Mouse (Mus musculus): ENCODE data around the gene Col20a1. TPM values are rescaled to one million over a fixed set of nuclear protein-coding genes. Genes with fewer than 3 reads are reported as not detected.

Col20a1 gene
- 1 to 10 TPM; 1.7 to 4.3 TPM for total RNA-seq (2021)
- long read RNA-seq, experiment 1, partial matches to known transcripts = 1 of 1 reads
- long read RNA-seq, experiment 1, other reads (novel, unspliced or antisense) = 0 of 1 reads
- long read RNA-seq, experiment 2 = 0 reads

DNA sequence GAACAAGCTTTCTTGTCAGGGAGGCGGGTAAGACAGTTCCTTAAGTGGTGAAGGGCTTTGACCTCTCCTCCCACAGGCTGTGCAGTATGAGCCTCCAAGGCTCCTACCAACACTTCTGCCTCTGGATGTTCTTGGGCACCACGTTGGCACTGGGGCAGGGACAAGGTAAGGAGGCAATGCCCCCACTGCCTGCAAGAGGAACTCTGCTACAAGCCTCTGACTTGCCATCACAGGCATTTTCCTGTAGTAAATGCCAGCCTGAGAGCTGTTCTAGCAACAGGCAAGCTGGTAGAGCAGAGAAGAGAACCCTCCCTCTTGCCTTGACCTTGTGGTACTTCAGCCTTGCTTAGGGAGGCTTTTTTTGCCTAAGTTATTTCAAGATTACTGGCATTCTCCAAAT is at the start of gene Col20a1:
Col20a1 (plus strand) TSS at position 87 of the 400 bp plus-strand sequence.
- DNase-seq = peak in 1 of 2 experiments; percentile 9

DNA sequence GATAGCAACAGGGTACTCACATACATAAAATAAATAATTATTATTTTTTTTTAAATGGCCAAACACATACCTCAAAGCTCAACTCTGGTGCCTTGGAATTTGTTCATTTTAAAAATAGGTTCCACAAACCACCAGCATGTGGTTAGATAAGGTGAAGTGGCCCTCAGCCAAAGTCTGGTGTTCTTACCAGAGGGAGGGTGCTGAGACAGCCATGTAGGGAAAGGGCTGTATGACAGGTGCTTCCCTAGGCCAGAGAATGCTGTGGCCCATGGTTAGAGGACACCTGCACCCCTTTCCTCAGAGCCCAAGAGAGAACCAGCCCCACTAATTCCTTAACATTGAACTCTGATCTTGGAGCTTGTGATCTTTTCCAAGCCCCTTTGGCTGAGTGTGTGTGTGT is 46.1 kb upstream of the Col20a1 start:
- DNase-seq = no peak

DNA sequence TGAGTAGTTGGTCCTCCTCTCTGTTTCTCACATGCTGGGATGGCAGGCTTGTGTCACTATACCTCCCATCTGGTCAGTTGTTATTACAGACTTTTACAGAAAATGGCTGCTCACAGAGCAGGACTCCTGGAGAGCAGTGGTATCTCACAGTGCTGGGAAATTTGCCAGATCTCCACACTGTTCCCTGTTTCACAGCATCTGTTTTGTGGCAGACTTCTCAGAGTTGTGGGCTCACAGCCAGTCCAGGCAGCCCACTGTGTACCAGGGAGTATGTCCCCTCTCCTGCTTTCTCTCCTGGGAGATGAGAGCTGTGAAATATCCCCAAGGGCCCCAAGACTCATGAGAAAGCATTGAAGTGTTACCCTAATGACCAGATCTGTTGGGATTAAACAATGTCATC is 44.5 kb upstream of the Col20a1 start:
- DNase-seq = no peak

DNA sequence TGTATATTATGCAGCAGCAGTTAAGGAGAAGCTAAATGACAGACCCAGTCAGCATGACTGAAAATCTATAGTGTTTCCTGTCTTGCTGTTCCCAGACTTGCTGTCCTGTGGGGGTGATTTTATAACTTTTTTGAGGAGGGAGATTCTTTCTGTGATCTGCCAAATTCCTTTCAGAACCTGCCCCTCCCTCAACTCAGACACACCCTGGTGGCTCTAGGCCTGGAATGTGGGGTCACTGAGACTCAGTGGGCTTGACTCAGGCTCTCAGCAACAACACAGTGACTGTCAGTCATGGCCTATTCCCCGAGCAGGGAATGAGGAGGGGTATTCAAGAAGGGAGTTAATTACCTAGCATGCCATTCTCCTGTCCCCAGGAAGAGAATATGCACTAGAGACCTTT is 36.4 kb upstream of the Col20a1 start:
- no peak for DNase-seq

DNA sequence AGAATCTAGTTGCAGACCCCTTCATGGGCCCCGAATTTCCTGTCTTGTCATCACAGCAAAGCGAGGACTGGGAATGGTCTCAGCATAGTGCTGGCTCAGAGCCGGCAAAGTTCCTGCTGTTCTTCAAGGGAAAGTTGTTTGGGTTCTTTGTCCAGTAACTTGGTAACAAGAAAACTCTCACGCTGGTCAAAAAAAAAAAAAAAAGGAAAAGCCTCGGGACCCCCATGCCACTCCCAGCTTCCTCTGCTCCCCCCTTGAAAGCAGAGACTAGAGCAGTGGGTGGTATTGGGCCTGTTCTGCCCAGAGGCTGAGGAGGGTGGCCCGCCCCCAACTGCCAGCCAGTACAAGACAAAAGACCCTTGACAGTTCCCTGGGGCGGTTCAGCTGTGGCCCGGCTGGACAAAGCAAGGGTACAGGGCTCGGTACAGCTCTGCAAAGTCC is 33.6 kb upstream of the Col20a1 start:
- DNase-seq = no peak

DNA sequence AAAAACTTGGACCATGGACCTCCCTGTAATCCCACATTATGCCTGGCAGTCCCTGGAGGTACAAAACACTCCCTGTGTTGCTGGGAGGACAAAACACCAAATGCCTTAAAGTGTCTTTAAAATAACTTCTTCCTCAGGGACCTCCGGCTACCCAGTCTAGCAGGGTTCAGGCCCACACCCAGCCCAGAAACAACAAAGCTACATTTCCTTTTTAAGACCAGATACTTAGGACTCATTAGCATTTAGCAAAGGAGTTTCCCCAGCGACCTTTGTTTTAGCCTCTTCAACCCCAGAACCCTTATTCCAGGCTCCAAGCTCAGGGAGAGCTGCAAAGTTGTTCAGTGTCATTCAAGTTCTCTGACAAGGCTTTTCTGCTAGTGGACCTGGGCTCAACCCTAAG is 32.7 kb upstream of the Col20a1 start:
- no peak for DNase-seq

DNA sequence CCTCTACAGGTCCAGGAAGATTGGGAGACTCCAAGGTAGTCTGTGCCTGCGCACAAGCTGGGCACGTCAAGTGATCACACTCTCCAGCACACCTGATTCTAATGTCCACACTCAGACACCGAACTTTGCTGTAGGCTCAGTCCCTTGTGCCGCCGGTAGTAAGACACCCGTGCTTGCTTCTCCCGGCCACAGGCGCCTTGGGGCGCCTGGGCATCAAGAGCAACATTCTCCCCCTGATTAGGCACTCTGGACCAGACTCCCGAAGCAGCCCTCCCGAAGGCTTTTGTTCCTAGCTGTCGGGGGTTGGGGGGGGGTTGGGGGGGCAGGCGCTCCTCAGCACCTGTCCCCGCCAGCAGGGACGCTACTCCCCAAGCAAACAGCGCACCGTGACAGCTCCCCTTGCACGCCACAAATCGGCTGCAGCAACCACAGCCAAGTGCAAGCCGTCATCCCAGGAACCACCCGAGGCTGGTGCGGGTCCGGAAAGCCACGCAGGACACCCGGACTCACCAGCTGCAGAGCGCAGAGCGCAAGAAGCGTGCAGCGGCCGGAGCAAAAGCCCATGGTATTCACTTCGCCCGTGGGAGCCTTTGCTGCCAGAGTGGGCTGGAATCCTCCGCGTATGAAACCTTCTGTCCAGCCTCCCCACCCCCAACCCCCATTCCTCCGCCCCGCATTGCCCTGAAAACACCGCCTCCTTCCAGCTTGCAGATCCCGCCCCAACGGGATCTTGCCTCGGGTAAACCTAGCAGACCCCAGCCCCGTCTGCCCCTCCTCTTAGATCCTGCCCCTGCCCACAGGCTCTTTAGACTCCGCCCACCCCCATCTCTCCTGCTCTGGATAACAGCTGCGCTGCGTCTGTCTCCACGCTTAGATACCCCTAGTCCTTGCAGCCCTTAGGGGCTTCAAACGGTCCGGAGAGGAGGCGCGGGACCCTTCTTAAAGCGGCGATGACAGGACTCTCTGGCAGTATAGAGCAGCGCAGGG is 32.0 kb upstream of the Col20a1 start, which contains the start of gene Nkain4:
Nkain4 (minus strand) TSS at position 639 of the 987 bp plus-strand sequence.
- peak; percentile 40 to 46 for DNase-seq

DNA sequence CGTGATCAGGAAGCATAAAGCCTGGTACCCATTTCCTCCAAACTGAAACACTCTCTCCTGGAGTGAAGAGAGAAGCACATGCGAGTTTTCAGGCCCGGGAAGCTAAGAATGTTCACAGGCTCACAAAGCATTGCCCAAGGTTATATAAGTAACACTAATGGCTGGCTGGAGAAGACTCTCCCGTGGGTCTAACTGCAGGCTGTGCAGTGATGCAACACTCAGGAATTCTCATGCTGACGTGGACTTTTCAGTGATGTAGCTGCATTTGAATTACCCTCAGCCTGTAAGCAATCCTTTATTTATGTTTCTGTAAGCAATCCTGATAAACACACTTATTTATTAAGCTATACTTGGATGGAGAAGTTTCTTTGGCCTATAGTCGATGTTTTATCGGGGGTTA is 26.7 kb upstream of the Col20a1 start:
- DNase-seq = no peak

DNA sequence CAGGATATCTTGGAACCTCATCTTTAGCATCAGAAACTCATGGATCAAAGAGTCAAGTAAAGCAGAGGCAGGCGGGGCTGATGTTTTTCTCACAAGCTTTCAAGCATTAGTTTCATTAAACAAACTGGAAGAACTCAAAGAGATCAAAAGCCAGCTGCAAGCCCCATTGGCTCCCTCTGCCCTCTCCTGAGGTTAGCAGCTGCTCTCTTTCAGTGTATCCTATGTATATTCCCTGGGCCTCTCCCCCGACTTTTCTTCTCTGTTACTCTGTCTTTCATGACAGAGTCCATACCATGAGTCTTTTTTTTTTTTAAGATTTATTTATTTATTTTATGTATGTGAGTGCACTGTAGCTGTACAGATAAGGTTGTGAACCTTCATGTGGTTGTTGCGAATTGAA is 26.1 kb upstream of the Col20a1 start:
- DNase-seq = no peak

DNA sequence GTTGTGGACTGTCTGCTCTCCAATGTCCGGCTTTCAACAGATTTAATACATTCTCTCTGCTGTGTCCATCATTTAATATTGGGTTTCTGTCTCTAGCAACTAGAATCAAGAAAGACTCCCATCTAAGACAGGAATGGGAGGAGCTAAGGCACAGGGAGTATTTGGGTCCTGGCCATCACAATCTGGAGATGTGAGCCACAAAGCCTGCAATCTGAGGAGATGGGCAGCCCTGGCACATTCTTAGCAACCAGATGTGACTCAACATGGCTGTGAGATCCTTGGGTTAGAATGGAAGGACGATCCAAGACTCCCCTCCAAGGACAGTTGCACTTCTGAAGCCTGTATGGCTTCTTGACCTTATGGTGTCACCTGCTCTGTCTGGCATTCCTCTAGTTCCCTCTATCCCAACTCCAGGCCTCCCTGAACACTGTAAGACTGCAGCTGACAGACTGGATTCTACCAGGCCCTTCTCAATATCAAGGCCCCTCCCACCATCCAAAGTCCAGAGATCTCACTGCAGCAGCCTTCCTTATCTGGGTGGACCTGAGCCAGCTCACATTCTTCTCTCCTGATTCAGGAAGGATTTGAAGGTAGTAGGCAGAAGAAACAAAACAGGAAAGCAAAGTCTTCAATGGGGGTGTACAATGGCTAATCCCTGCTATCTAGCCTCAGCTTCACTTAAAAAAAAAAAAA is 23.6 kb upstream of the Col20a1 start:
- peak; percentile 36 to 52 for DNase-seq

DNA sequence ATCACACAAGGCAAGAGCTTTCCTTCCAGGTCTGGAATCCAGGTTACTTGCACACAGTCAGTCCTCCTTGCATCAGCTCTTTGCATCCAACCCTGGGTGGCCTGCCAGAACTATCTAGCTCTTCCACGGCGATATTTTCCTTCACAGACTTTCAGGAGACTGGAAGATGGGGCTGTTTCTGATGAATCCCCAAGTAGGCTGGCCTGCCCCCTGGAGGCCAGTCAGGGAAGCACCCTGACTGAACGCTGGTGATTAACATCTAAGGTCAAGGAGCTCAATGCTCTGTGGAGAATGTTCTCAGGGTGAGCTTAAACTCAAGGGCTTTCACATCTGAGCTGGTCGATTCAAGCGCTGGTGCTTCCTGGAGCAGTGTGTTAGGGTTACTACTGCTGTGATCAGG is 22.4 kb upstream of the Col20a1 start:
- peak; percentile 77 to 87 for DNase-seq

DNA sequence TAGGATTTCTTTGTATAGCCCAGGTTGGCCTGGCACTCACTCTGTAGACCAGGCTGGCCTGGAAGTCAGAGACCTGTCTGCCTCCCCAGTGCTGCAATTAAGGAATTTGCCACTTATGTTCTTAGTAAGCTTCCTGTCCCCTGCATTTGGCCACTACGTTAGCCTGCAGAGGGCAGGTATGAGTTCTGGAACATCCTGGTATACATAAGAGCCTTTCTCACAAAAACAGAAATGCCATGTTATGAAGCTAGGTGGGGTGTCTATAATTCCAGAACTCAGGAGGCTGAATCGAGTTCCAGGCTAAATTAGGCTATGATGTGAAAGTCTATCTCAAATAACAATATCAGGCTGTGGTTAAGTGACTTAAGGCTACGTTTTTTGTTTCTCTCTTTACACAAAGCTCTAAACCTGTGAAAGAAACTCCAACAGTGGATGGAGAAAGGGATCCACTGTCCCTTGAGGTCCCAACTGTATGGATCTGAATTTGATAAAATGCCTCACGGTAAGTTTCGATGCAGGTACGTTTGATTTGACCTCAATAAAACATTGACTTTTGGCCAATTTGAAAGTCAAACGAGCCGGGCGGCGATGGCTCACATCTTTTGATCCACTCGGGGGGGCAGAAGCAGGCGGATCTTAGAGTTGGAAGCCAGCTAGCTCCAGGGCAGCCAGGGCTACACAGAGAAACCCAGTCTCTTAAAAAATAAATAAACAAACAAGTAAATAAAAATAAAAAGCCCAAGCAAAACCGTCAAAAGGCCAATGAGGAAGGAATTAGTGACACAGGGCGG is 20.0 kb upstream of the Col20a1 start:
- DNase-seq = peak in 1 of 2 experiments; percentile 28

DNA sequence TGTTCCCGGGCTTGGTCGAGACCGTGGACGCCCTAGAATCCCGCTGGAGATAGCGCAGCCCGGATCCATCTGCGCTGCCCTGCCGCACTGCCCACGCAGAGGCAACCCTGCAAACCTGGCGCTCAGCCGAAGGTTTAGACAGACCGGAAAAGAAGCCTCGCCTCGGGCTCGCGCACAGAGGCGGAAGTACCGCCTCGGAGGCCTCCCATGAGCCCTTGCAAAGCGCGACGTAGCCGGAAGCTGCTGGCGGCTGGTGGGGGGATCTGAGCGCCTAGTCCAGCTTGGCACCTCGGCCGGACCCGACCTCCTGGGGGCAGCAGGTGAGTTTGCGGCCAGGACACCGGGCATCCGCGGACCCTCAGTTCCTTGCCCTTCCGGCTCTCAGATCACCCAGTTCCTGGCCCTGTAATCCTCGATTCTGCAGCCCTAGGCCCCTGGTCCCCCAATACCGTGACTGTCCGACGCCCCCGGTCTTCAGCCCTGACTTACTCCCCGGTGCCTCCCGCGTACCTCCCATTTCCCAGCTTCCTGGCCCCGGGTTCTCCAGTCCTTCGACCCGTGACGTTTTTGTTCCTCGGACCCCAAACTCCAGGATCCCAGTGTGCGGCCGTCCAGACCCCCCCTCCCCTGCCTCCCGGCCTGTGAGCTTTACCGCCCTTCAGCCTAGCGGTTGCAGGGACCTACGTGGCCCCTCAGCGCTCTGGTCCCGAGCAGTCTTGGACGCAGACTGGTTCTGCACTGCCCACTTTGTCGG is 19.1 kb upstream of the Col20a1 start, which contains the start of gene Arfgap1:
Arfgap1 (plus strand) TSS at position 216 of the 754 bp plus-strand sequence.
- DNase-seq = peak; percentile 95 to 96

DNA sequence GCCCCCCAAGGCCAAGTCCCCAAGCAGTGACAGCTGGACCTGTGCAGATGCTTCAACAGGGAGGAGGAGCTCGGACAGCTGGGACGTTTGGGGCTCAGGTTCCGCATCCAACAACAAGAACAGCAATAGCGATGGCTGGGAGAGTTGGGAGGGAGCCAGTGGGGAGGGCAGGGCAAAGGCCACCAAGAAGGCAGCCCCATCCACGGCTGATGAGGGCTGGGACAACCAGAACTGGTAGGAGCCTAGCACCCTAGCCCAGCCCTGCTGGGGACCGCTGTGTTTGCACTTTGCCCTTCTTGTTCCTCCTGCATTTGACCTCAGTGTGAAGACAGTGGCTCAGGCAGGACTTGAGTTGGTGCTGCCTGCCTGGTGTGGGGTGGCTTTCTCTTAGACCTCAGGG is 5.2 kb upstream of the Col20a1 start:
- DNase-seq = no peak

DNA sequence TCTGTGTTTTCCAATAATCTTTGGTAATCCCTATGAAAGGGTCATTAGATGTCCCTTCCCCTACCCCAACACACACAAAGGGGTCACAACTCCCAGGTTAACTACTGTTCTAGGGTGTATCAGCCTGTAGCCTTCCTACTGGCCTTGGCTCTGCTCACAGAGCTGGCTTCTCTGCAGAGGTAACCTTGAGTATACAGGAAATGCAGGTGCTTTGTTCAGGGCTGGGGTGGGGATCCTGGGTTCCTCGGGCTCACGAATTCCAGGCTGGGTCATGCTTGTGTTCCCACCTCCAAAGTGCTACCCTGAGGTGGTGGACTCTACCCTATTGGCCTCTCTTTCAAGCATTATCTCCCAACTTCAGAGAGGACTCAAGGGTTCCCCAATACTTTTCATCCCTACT is 700 bp upstream of the Col20a1 start:
- DNase-seq = no peak

DNA sequence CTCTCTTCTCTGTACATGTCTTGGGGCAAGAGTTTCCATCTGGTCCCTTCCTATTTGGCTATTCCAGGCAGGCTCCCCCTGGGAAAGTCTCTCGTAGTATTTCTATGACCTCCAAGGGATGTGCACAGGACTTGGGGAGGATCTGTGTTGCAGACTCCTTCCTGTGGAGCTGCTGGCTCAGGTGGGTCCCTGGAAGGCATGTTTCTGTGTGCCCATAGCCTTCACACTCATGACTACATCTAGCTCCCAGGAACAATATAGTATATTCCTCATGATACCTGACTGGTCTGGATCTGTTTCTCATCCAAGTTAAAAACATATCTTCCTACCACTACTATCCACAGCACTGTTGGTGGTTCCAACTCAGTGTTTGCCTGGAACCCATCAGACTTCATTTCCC is 666 bp downstream of the Col20a1 start:
- no peak for DNase-seq

DNA sequence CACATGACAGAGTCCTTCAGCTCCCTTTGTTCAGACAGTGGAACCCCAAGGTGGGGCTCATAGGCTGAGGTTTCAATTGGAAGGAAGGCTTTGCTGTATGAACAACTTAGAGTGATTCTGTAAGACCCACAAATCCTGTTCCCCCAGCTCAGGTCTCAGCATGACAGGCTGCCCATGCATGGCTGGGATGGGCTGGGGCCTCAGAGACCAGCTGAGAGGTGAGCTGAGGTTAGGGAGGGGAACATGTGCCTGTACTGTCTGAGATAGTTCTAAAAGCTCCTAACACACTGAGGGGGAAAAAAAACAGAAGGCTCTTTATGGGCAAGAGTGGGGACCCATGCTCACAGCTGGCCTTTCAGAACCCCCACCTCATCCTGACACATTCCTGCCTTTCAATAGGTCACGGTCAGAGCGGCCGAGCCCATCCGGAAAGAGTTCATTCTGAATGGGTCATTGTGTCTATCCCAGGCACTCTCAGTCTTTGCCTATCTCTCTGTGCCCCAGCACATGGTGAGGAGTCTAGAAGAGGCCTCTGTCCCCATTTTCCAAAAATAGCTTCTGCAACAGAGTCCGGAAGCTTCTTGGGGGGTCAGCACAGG is 1.2 kb downstream of the Col20a1 start:
- DNase-seq = no peak

DNA sequence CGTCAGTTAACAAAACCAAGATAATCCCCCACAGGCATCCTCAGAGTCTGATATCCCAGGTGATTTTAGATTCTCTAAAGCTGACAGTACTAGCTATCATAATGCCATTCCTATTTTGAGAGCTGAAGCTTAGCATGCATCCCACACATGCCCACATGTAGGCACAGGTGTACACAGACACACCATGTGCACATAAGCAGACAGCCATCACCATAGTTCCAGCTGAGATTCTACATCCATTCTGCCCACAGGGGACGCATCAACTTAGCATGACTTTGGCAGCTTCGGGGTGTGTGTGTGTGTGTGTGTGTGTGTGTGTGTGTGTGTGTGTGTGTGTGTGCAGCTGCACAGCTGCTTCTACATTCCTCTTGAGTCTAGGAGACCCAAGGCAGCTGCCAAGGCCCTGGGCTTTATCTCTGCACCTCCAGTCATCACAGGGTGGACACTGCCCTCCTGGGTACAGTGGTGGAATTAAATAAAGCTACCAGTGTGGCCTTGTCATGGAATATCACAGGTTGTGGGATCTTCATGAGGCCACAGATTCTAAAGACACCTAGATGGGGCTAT is 2.1 kb downstream of the Col20a1 start:
- no peak for DNase-seq

DNA sequence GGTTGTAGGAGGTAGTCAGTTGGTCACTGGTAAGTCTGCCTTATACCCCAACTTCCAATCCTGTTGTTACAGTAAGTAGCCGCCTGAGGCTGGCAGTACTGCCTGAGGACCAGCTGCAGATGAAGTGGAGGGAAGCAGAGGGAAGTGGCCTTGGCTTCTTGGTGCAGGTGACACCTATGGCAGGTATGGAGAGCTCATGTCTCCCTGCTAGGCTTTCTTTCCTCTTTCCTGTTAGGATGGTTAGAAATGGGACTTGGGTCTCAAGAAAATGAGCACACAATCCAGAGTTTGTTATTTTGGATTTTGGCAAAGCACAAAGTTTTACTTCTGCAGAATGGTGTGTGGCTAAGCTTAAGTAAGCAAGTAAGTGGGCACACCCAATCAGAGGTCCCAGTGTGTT is 2.6 kb downstream of the Col20a1 start:
- DNase-seq = no peak

DNA sequence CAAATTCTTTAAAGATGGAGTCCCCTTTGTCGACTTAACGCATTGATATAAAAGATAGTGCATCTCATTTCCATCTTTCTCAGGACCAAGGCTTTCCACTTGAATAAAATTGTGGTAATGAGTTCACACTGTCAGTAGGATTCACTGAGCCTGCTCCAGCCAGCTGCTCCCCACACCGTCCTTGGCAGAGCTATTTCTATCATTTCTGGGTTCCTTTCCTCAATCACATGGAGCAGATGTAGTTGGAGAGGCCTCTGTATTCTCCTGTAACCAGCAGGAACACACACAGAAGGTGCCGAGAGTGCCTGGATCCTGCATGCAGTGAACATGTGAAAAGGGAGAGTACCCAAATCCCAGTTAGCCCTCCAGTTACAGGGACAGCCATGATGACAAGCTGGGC is 4.0 kb downstream of the Col20a1 start:
- no peak for DNase-seq
